ENCODE assay signal across 8 mouse cellular contexts in genomic region chr14:54863501-54864312, GRCm38 (mm10). TPM values are rescaled to one million over a fixed set of nuclear protein-coding genes. Genes with fewer than 3 reads are reported as not detected.
DNase-seq lines count a peak whose midpoint lies in the region; ATAC-seq lines count a peak whose summit lies in the region.

No protein-coding gene starts in this region.

- no peaks in the 10 kb centered on the region for H3K36me3 ChIP-seq in hindbrain, embryonic 16.5 days (ENCODE audit: control insufficient read depth, insufficient read depth, low read length)

- H3K4me1 ChIP-seq in hindbrain, embryonic 16.5 days (ENCODE audit: control insufficient read depth, insufficient read depth, low read depth, low read length) = peaks cover 4% of the 10 kb centered on the region

- H3K9me3 ChIP-seq in hindbrain, embryonic 16.5 days (ENCODE audit: control insufficient read depth, low read length) = no peaks in the 10 kb centered on the region

- ATAC-seq in common myeloid progenitor, adult 5-6 weeks (replicated peaks; ENCODE audit: low read depth, poor library complexity, severe bottlenecking) = peak; percentile 96
- ATAC-seq in hindbrain, embryonic 16.5 days = peak; percentile 100

- peak overlapping the region; percentile 98 for H3K9ac ChIP-seq in hindbrain, embryonic 16.5 days (ENCODE audit: low read depth, low read length)

- H3K4me3 ChIP-seq in hindbrain, embryonic 16.5 days (ENCODE audit: low read length) = peak overlapping the region; percentile 98

- H3K27me3 ChIP-seq in hindbrain, embryonic 16.5 days (replicated peaks; ENCODE audit: control insufficient read depth, insufficient read depth, low read length) = no peaks in the 10 kb centered on the region

- WGBS in hindbrain, embryonic 16.5 days = 0% methylated on average over 35 of the region's 56 CpGs

- peak; percentile 90 for DNase-seq in ZHBTc4 (ENCODE audit: low read depth, low spot score)
- peak; percentile 93 for DNase-seq in gastrocnemius, adult 18-20 months (ENCODE audit: low spot score)
- peak; percentile 88 for DNase-seq in left cerebral cortex, adult 11 months (ENCODE audit: low spot score)
- peak; percentile 96 for DNase-seq in lung, postnatal 36 days
- peak; percentile 97 for DNase-seq in retina, embryonic 14.5 days (ENCODE audit: low spot score)
- peak; percentile 80 to 84 for DNase-seq in thymus, postnatal 36 days

- H3K4me2 ChIP-seq in hindbrain, embryonic 16.5 days (ENCODE audit: low read length) = peak overlapping the region; percentile 87

- peak overlapping the region; percentile 82 for H3K27ac ChIP-seq in hindbrain, embryonic 16.5 days (ENCODE audit: low read depth, low read length)

RNA-seq across cellular contexts. Expression of gene Homez, which starts 7.1 kb away (rescaled TPM):
- total RNA-seq in common myeloid progenitor, adult 5-6 weeks (2017) = 12.5 and 15.6 TPM in 2 replicates
- total RNA-seq in gastrocnemius, adult 18-20 months (2021) = 1 to 10 TPM; 4.3 to 5.1 TPM
- 11.2 and 12.9 TPM in 2 replicates for polyA plus RNA-seq in hindbrain, embryonic 16.5 days (2015; fragmentation: Nextera tagmentation; extraction: Ambion mirVana)

RNA-seq across cellular contexts. Expression of gene Ppp1r3e, which starts 13.6 kb away (rescaled TPM):
- total RNA-seq in common myeloid progenitor, adult 5-6 weeks (2017) = 5.4 TPM in 1 of 2 replicates, not detected in the other
- 1 to 10 TPM; 2.4 to 4.5 TPM for total RNA-seq in gastrocnemius, adult 18-20 months (2021)
- 4.1 and 5.3 TPM in 2 replicates for polyA plus RNA-seq in hindbrain, embryonic 16.5 days (2015; fragmentation: Nextera tagmentation; extraction: Ambion mirVana)

RNA-seq across cellular contexts. Expression of gene Bcl2l2, which starts 19.5 kb away (rescaled TPM):
- 7.8 and 10.3 TPM in 2 replicates for total RNA-seq in common myeloid progenitor, adult 5-6 weeks (2017)
- total RNA-seq in gastrocnemius, adult 18-20 months (2021) = 10 to 100 TPM; 22.3 to 27.3 TPM
- 4.8 and 5.9 TPM in 2 replicates for polyA plus RNA-seq in hindbrain, embryonic 16.5 days (2015; fragmentation: Nextera tagmentation; extraction: Ambion mirVana)

RNA-seq across cellular contexts. Expression of gene Gm20521, which starts 19.5 kb away (rescaled TPM):
- total RNA-seq in common myeloid progenitor, adult 5-6 weeks (2017) = 2.4 TPM in 1 of 2 replicates, not detected in the other
- 1 to 10 TPM; 2.9 to 3.0 TPM for total RNA-seq in gastrocnemius, adult 18-20 months (2021)
- polyA plus RNA-seq in hindbrain, embryonic 16.5 days (2015; fragmentation: Nextera tagmentation; extraction: Ambion mirVana) = 0.14 TPM in 1 of 2 replicates, not detected in the other

RNA-seq across cellular contexts. Expression of gene Pabpn1, which starts 28.6 kb away (rescaled TPM):
- 466 and 493 TPM in 2 replicates for total RNA-seq in common myeloid progenitor, adult 5-6 weeks (2017)
- total RNA-seq in gastrocnemius, adult 18-20 months (2021) = 10 to 100 TPM; 46.1 to 51.0 TPM
- 127 and 130 TPM in 2 replicates for polyA plus RNA-seq in hindbrain, embryonic 16.5 days (2015; fragmentation: Nextera tagmentation; extraction: Ambion mirVana)

Comparison
In these comparisons a context has a peak if more than half of its experiments do, and no peak if none do; other contexts are left out.
1. Peak in every context shown above with its lines: DNase-seq, ATAC-seq, H3K4me3 ChIP-seq and H3K27ac ChIP-seq.